Mouse (Mus musculus) hindbrain, embryonic 14.5 days (tissue): Measurements from ENCODE around the gene Plcg2. TPM values are rescaled to one million over a fixed set of nuclear protein-coding genes. Genes with fewer than 3 reads are reported as not detected.

Source experiments
- ATAC-seq: fragments of 200-750 bp; cut with Nextera tagmentation; 2 replicates; pipeline ENCODE4 v1.8.0; 2017; ENCODE audit warnings: moderate number of reproducible peaks, mild to moderate bottlenecking, moderate TSS enrichment, moderate library complexity; ENCODE audit not compliant: low FRiP score
- DNase-seq: peaks from one replicate; pipeline ENCODE4 v3.0.0-alpha.2; 2015; ENCODE audit warnings: low spot score
- H3K27ac ChIP-seq: fragments of 300-500 bp; sonication (generic); 2 replicates; pipeline ENCODE4 v1.5.1; 2014; ENCODE audit warnings: mild to moderate bottlenecking, moderate library complexity
- H3K27me3 ChIP-seq: fragments of 300-500 bp; sonication (generic); 2 replicates; pipeline ENCODE4 v1.6.1; 2014; ENCODE audit warnings: mild to moderate bottlenecking, low read length, mixed read lengths; ENCODE audit not compliant: control insufficient read depth, insufficient read depth
- H3K36me3 ChIP-seq: fragments of 300-500 bp; sonication (generic); replicated peaks from 2 replicates; pipeline ENCODE4 v1.6.1; 2014; ENCODE audit not compliant: control insufficient read depth, insufficient read depth
- H3K4me1 ChIP-seq: fragments of 300-500 bp; sonication (generic); replicated peaks from 2 replicates; pipeline ENCODE4 v1.6.1; 2014; ENCODE audit warnings: antibody characterized with exemption, low read length, mixed read lengths; ENCODE audit not compliant: control insufficient read depth, insufficient read depth
- H3K4me2 ChIP-seq: fragments of 300-500 bp; sonication (generic); replicated peaks from 2 replicates; pipeline ENCODE4 v1.6.1; 2014; ENCODE audit warnings: mild to moderate bottlenecking, moderate library complexity
- H3K4me3 ChIP-seq: fragments of 300-500 bp; sonication (generic); replicated peaks from 2 replicates; pipeline ENCODE4 v1.5.1; 2014; ENCODE audit warnings: mild to moderate bottlenecking, low read length
- H3K9ac ChIP-seq: fragments of 300-500 bp; sonication (generic); 2 replicates; pipeline ENCODE4 v1.6.1; 2014
- H3K9me3 ChIP-seq: fragments of 300-500 bp; sonication (generic); 2 replicates; pipeline ENCODE4 v1.6.1; 2016; ENCODE audit warnings: low read length; ENCODE audit not compliant: control insufficient read depth
- WGBS: fragments of 180-500 bp; shearing (Covaris S2); extraction: QIAGEN DNeasy Blood & Tissue Kit; methylation state at CpG from one replicate; pipeline ENCODE4 v1.1.7; 2014; 5-methylcytosine and 5-hydroxymethylcytosine counted together
- polyA plus RNA-seq: library from polyadenylated mRNA; unstranded; fragments of >200 nt; fragmentation: Nextera tagmentation; extraction: Ambion mirVana; gene quantifications from 2 replicates; pipeline ENCODE4 v1.2.1, GENCODE M21; 2014

Plcg2 gene
- polyA plus RNA-seq, 1 experiment from 2014 or later: 1.2 TPM

- 91% methylated on average over 10 of the region's 10 CpGs for WGBS
- no peak for ATAC-seq
- no peak overlapping the region for H3K4me3 ChIP-seq
- no peaks in the 10 kb centered on the region for H3K9me3 ChIP-seq
- no peaks in the 10 kb centered on the region for H3K36me3 ChIP-seq
- H3K27ac ChIP-seq: no peak overlapping the region
- H3K9ac ChIP-seq: no peak overlapping the region
- no peak for DNase-seq
- no peak overlapping the region for H3K4me2 ChIP-seq
- no peaks in the 10 kb centered on the region for H3K27me3 ChIP-seq
- H3K4me1 ChIP-seq: peaks cover 13% of the 10 kb centered on the region
Observed at GRCm38 (mm10) chr8:117467466-117467865, 30.6 kb upstream of the Plcg2 start.

- Histone ChIP-seq H3K27me3 (no peaks in the 10 kb centered on the region), H3K4me3 (peak overlapping the region; percentile 10; the same call in 1 of the 2 replicates), H3K36me3 (no peaks in the 10 kb centered on the region), H3K4me1 (peaks cover 13% of the 10 kb centered on the region), H3K27ac (peak overlapping the region; percentile 92), H3K9me3 (no peaks in the 10 kb centered on the region), H3K9ac (peak overlapping the region; percentile 54), H3K4me2 (peak overlapping the region; percentile 59)
- 30% methylated on average over 16 of the region's 16 CpGs for WGBS
- ATAC-seq (peak; percentile 61), DNase-seq (peak; percentile 66)
Observed at GRCm38 (mm10) chr8:117469431-117470341, 28.4 kb upstream of the Plcg2 start.

- whole genome bisulfite sequencing: under 1% methylated on average over 8 of the region's 14 CpGs
- ATAC-seq (peak; percentile 93), DNase-seq (peak; percentile 89)
- Histone ChIP-seq H3K36me3 (no peaks in the 10 kb centered on the region), H3K9me3 (no peaks in the 10 kb centered on the region), H3K9ac (peak overlapping the region; percentile 54), H3K4me3 (peak overlapping the region; percentile 10), H3K27me3 (no peaks in the 10 kb centered on the region), H3K27ac (peak overlapping the region; percentile 92), H3K4me2 (peak overlapping the region; percentile 59), H3K4me1 (peaks cover 13% of the 10 kb centered on the region)
Observed at GRCm38 (mm10) chr8:117470342-117470781, 27.7 kb upstream of the Plcg2 start.

- 16% methylated on average over 3 of the region's 3 CpGs for WGBS
- H3K9ac ChIP-seq: no peak overlapping the region
- ATAC-seq (no peak), DNase-seq (peak; percentile 72)
- H3K9me3 ChIP-seq: no peaks in the 10 kb centered on the region
- no peak overlapping the region for H3K4me3 ChIP-seq
- H3K36me3 ChIP-seq: no peaks in the 10 kb centered on the region
- H3K4me2 ChIP-seq: no peak overlapping the region
- H3K4me1 ChIP-seq: peaks cover 13% of the 10 kb centered on the region
- H3K27me3 ChIP-seq: no peaks in the 10 kb centered on the region
- 0 out of 2 replicates have a peak overlapping the region, but pooled peaks have one; percentile 92 for H3K27ac ChIP-seq
Observed at GRCm38 (mm10) chr8:117471174-117471573, 26.9 kb upstream of the Plcg2 start.

- H3K4me2 ChIP-seq: no peak overlapping the region
Observed at GRCm38 (mm10) chr8:117471655-117472054, 26.4 kb upstream of the Plcg2 start.

GRCm38 (mm10) chr8:117472332-117472731, 25.8 kb upstream of the Plcg2 start:
- Histone ChIP-seq H3K4me2 (no peak overlapping the region), H3K9me3 (no peaks in the 10 kb centered on the region), H3K4me3 (no peak overlapping the region), H3K36me3 (no peaks in the 10 kb centered on the region), H3K4me1 (peaks cover 13% of the 10 kb centered on the region), H3K27ac (no peak overlapping the region), H3K9ac (no peak overlapping the region), H3K27me3 (no peaks in the 10 kb centered on the region)
- ATAC-seq (no peak), DNase-seq (no peak)
- WGBS: 85% methylated on average over 4 of the region's 4 CpGs

More at GRCm38 (mm10) chr8:117471655-117472054, 26.4 kb upstream of the Plcg2 start:
- Histone ChIP-seq H3K36me3 (no peaks in the 10 kb centered on the region), H3K27ac (no peak overlapping the region), H3K4me3 (no peak overlapping the region), H3K9ac (no peak overlapping the region), H3K27me3 (no peaks in the 10 kb centered on the region), H3K4me1 (peaks cover 13% of the 10 kb centered on the region), H3K9me3 (no peaks in the 10 kb centered on the region)
- ATAC-seq: no peak
- DNase-seq: no peak
- WGBS: 83% methylated on average over 9 of the region's 9 CpGs

- peaks cover 9% of the 10 kb centered on the region for H3K4me1 ChIP-seq
- no peaks in the 10 kb centered on the region for H3K9me3 ChIP-seq
- ATAC-seq (peak; percentile 62), DNase-seq (peak; percentile 94)
- no peaks in the 10 kb centered on the region for H3K36me3 ChIP-seq
- WGBS: 3% methylated on average over 5 of the region's 5 CpGs
- H3K27ac ChIP-seq: no peak overlapping the region
- H3K4me2 ChIP-seq: no peak overlapping the region
- no peak overlapping the region for H3K9ac ChIP-seq
- H3K27me3 ChIP-seq: no peaks in the 10 kb centered on the region
- no peak overlapping the region for H3K4me3 ChIP-seq
Observed at GRCm38 (mm10) chr8:117474944-117475343, 23.1 kb upstream of the Plcg2 start.

GRCm38 (mm10) chr8:117475819-117476218, 22.3 kb upstream of the Plcg2 start:
- peaks cover under 1% of the 10 kb centered on the region; the same call in 1 of the 2 replicates for H3K4me1 ChIP-seq
- H3K9me3 ChIP-seq: no peaks in the 10 kb centered on the region
- no peak overlapping the region for H3K4me2 ChIP-seq
- DNase-seq (no peak), ATAC-seq (no peak)
- H3K4me3 ChIP-seq: no peak overlapping the region
- no peaks in the 10 kb centered on the region for H3K36me3 ChIP-seq
- WGBS: 85% methylated on average over 7 of the region's 7 CpGs
- no peaks in the 10 kb centered on the region for H3K27me3 ChIP-seq
- no peak overlapping the region for H3K9ac ChIP-seq
- no peak overlapping the region for H3K27ac ChIP-seq

GRCm38 (mm10) chr8:117478082-117478481, 20.0 kb upstream of the Plcg2 start:
- H3K4me1 ChIP-seq: no peaks in the 10 kb centered on the region
- H3K9ac ChIP-seq: no peak overlapping the region
- no peak overlapping the region for H3K4me3 ChIP-seq
- no peak overlapping the region for H3K4me2 ChIP-seq
- no peaks in the 10 kb centered on the region for H3K9me3 ChIP-seq
- no peak overlapping the region for H3K27ac ChIP-seq
- ATAC-seq: no peak
- H3K27me3 ChIP-seq: no peaks in the 10 kb centered on the region
- DNase-seq: no peak
- H3K36me3 ChIP-seq: no peaks in the 10 kb centered on the region
